Mouse (Mus musculus): ENCODE measurements around the gene Nrxn1. TPM values are rescaled to one million over a fixed set of nuclear protein-coding genes. Genes with fewer than 3 reads are reported as not detected.

Gene Nrxn1
- polyA plus RNA-seq, 1 experiment from 2014 or later = 12.2 TPM

DNA sequence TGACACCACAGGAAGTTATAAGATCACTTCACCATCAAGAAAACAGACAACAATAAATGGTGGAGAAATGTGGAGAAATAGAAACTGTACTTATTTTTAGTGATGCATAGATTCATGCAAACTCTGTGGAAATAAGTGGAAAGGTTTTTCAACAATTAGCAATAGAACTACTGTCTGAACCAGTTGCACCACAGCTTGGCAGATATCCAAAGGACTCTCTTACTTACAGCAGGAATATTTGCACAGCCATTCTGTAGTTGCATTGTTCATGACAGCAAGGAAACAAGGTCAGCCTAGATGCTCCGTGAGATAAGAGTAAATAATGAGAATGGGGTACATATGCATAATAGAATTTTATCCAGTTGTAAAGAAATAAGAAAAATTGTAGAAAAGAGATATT lies 965.3 kb downstream of the Nrxn1 start:
- no peak overlapping the region for H3K9ac ChIP-seq (ENCODE audit: low read depth, low read length)

DNA sequence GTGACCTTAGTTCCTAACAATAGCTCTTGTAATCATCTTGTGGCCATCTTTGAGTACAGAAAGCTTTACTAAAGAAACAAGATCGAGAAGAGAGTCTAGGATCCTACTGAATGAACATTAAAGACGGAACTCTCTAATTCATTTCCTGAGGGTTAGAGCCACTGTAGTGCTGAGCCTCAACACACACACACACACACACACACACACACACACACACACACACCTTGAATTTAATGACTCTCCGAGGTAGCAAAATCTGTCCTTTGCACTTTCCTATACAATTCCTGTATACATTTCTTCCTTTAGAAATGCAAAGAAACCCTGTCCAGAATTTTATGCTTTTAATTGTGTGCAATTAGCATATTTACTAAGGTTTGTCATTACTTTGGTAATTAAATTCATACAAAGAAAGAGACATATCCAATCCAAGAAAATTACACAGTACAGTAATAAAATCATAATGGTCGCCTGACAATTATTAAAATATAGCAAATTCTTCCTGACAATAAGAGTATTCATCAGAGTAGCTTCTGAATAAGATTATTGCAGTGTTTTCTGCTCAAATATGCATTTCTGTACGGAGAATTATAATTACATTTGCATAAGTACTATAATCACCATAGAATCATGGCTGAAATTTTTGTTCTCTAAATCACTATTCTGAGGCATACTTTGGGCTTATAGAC lies 969.9 kb downstream of the Nrxn1 start:
- no peaks in the 10 kb centered on the region for H3K27me3 ChIP-seq (replicated peaks; ENCODE audit: control insufficient read depth, insufficient read depth, low read length)
- no peaks in the 10 kb centered on the region for H3K4me1 ChIP-seq (ENCODE audit: control insufficient read depth, insufficient read depth, low read length)
- no peak overlapping the region for H3K4me2 ChIP-seq (ENCODE audit: low read depth, low read length)
- H3K9me3 ChIP-seq (ENCODE audit: control insufficient read depth, low read length) = no peaks in the 10 kb centered on the region
- no peak overlapping the region for H3K9ac ChIP-seq (ENCODE audit: low read depth, low read length)
- no peaks in the 10 kb centered on the region for H3K36me3 ChIP-seq (ENCODE audit: control insufficient read depth, insufficient read depth, low read length)
- H3K4me3 ChIP-seq (ENCODE audit: low read depth, low read length) = no peak overlapping the region
- DNase-seq (ENCODE audit: low spot score) (no peak), ATAC-seq (ENCODE audit: low read depth) (no peak)
- no peak overlapping the region for H3K27ac ChIP-seq (replicated peaks; ENCODE audit: low read depth, low read length)
- 78% methylated on average over 5 of the region's 5 CpGs for WGBS

More for the DNA sequence above, 965.3 kb downstream of the Nrxn1 start:
- no peak overlapping the region for H3K4me2 ChIP-seq (ENCODE audit: low read depth, low read length)
- H3K4me3 ChIP-seq (ENCODE audit: low read depth, low read length) = no peak overlapping the region
- no peak overlapping the region for H3K27ac ChIP-seq (replicated peaks; ENCODE audit: low read depth, low read length)
- DNase-seq (ENCODE audit: low spot score) = peak; percentile 48
- H3K36me3 ChIP-seq (ENCODE audit: control insufficient read depth, insufficient read depth, low read length) = no peaks in the 10 kb centered on the region
- H3K4me1 ChIP-seq (ENCODE audit: control insufficient read depth, insufficient read depth, low read length) = no peaks in the 10 kb centered on the region
- no peaks in the 10 kb centered on the region for H3K9me3 ChIP-seq (ENCODE audit: control insufficient read depth, low read length)
- 62% methylated on average over 1 of the region's 1 CpGs for WGBS
- no peaks in the 10 kb centered on the region for H3K27me3 ChIP-seq (replicated peaks; ENCODE audit: control insufficient read depth, insufficient read depth, low read length)
- ATAC-seq (ENCODE audit: low read depth) = no peak

DNA sequence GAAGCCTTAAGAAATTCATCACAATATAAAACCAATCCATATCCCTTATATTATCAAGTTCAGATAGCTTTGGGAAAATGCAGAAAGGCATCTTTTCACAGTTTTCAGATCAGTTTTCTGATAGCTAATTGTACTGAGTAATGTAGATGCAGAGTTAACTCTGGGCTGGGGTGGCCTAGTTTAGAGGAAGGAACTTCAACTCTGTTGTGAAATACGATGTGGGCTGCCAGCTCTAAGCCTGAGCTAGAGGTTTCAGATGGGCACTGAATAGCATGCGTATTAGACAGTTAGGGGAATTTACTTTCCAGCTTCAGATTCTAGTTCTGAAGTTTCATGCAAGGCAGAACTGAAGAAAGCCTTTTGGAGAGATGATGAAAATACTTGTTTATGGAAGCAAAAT lies 976.6 kb downstream of the Nrxn1 start:
- Histone ChIP-seq H3K9ac (ENCODE audit: low read depth, low read length) (no peak overlapping the region), H3K4me2 (ENCODE audit: low read depth, low read length) (no peak overlapping the region), H3K36me3 (ENCODE audit: control insufficient read depth, insufficient read depth, low read length) (no peaks in the 10 kb centered on the region), H3K9me3 (ENCODE audit: control insufficient read depth, low read length) (no peaks in the 10 kb centered on the region), H3K27me3 (replicated peaks; ENCODE audit: control insufficient read depth, insufficient read depth, low read length) (no peaks in the 10 kb centered on the region), H3K4me3 (ENCODE audit: low read depth, low read length) (no peak overlapping the region), H3K27ac (replicated peaks; ENCODE audit: low read depth, low read length) (no peak overlapping the region), H3K4me1 (ENCODE audit: control insufficient read depth, insufficient read depth, low read length) (no peaks in the 10 kb centered on the region)
- ATAC-seq (ENCODE audit: low read depth) (no peak), DNase-seq (ENCODE audit: low spot score) (no peak)
- 80% methylated on average over 2 of the region's 2 CpGs for WGBS

GRCm38 (mm10) chr17:90094999-90095398 lies 997.9 kb downstream of the Nrxn1 start:
- Histone ChIP-seq H3K9me3 (ENCODE audit: control insufficient read depth, low read length) (no peaks in the 10 kb centered on the region), H3K4me2 (ENCODE audit: low read depth, low read length) (no peak overlapping the region), H3K27ac (replicated peaks; ENCODE audit: low read depth, low read length) (no peak overlapping the region), H3K36me3 (ENCODE audit: control insufficient read depth, insufficient read depth, low read length) (no peaks in the 10 kb centered on the region), H3K27me3 (replicated peaks; ENCODE audit: control insufficient read depth, insufficient read depth, low read length) (no peaks in the 10 kb centered on the region), H3K9ac (ENCODE audit: low read depth, low read length) (no peak overlapping the region), H3K4me3 (ENCODE audit: low read depth, low read length) (no peak overlapping the region), H3K4me1 (ENCODE audit: control insufficient read depth, insufficient read depth, low read length) (no peaks in the 10 kb centered on the region)
- ATAC-seq (ENCODE audit: low read depth) = no peak
- 74% methylated on average over 3 of the region's 3 CpGs for WGBS
- DNase-seq (ENCODE audit: low spot score) = no peak

GRCm38 (mm10) chr17:90088314-90088650 lies 1004.6 kb downstream of the Nrxn1 start:
- peak; percentile 89 for DNase-seq (ENCODE audit: low spot score)
- Histone ChIP-seq H3K36me3 (ENCODE audit: control insufficient read depth, insufficient read depth, low read length) (no peaks in the 10 kb centered on the region), H3K27ac (replicated peaks; ENCODE audit: low read depth, low read length) (no peak overlapping the region; the same call in 1 of the 2 replicates), H3K27me3 (replicated peaks; ENCODE audit: control insufficient read depth, insufficient read depth, low read length) (no peaks in the 10 kb centered on the region), H3K4me1 (ENCODE audit: control insufficient read depth, insufficient read depth, low read length) (peaks cover 3% of the 10 kb centered on the region; the same call in 1 of the 2 replicates), H3K4me3 (ENCODE audit: low read depth, low read length) (peak overlapping the region; percentile 38), H3K4me2 (ENCODE audit: low read depth, low read length) (peak overlapping the region; percentile 60), H3K9ac (ENCODE audit: low read depth, low read length) (peak overlapping the region; percentile 53), H3K9me3 (ENCODE audit: control insufficient read depth, low read length) (no peaks in the 10 kb centered on the region)
- ATAC-seq (ENCODE audit: low read depth) = peak; percentile 99
- WGBS = 9% methylated on average over 12 of the region's 12 CpGs

GRCm38 (mm10) chr17:90087616-90088313 lies 1005.1 kb downstream of the Nrxn1 start:
- Histone ChIP-seq H3K9ac (ENCODE audit: low read depth, low read length) (peak overlapping the region; percentile 53; the same call in 1 of the 2 replicates), H3K4me3 (ENCODE audit: low read depth, low read length) (peak overlapping the region; percentile 38), H3K4me2 (ENCODE audit: low read depth, low read length) (peak overlapping the region; percentile 60), H3K9me3 (ENCODE audit: control insufficient read depth, low read length) (no peaks in the 10 kb centered on the region), H3K27me3 (replicated peaks; ENCODE audit: control insufficient read depth, insufficient read depth, low read length) (no peaks in the 10 kb centered on the region), H3K27ac (replicated peaks; ENCODE audit: low read depth, low read length) (no peak overlapping the region), H3K4me1 (ENCODE audit: control insufficient read depth, insufficient read depth, low read length) (peaks cover 3% of the 10 kb centered on the region; the same call in 1 of the 2 replicates), H3K36me3 (ENCODE audit: control insufficient read depth, insufficient read depth, low read length) (no peaks in the 10 kb centered on the region)
- ATAC-seq (ENCODE audit: low read depth) = no peak
- WGBS = 58% methylated on average over 11 of the region's 11 CpGs
- DNase-seq (ENCODE audit: low spot score) = no peak

GRCm38 (mm10) chr17:90086826-90087225 lies 1006.0 kb downstream of the Nrxn1 start:
- DNase-seq (ENCODE audit: low spot score) = peak; percentile 59
- H3K36me3 ChIP-seq (ENCODE audit: control insufficient read depth, insufficient read depth, low read length) = no peaks in the 10 kb centered on the region
- H3K4me2 ChIP-seq (ENCODE audit: low read depth, low read length) = no peak overlapping the region
- WGBS = 5% methylated on average over 1 of the region's 1 CpGs
- H3K27me3 ChIP-seq (replicated peaks; ENCODE audit: control insufficient read depth, insufficient read depth, low read length) = no peaks in the 10 kb centered on the region
- H3K27ac ChIP-seq (replicated peaks; ENCODE audit: low read depth, low read length) = no peak overlapping the region; the same call in 1 of the 2 replicates
- ATAC-seq (ENCODE audit: low read depth) = peak; percentile 58
- no peaks in the 10 kb centered on the region for H3K9me3 ChIP-seq (ENCODE audit: control insufficient read depth, low read length)
- H3K4me1 ChIP-seq (ENCODE audit: control insufficient read depth, insufficient read depth, low read length) = peaks cover 3% of the 10 kb centered on the region; the same call in 1 of the 2 replicates
- H3K9ac ChIP-seq (ENCODE audit: low read depth, low read length) = no peak overlapping the region
- no peak overlapping the region for H3K4me3 ChIP-seq (ENCODE audit: low read depth, low read length)

GRCm38 (mm10) chr17:90079003-90079402 lies 1013.9 kb downstream of the Nrxn1 start:
- H3K4me1 ChIP-seq (ENCODE audit: control insufficient read depth, insufficient read depth, low read length) = no peaks in the 10 kb centered on the region
- no peak overlapping the region for H3K4me2 ChIP-seq (ENCODE audit: low read depth, low read length)
- ATAC-seq (ENCODE audit: low read depth) (no peak), DNase-seq (ENCODE audit: low spot score) (peak; percentile 11)
- no peak overlapping the region for H3K4me3 ChIP-seq (ENCODE audit: low read depth, low read length)
- H3K9me3 ChIP-seq (ENCODE audit: control insufficient read depth, low read length) = no peaks in the 10 kb centered on the region
- H3K27ac ChIP-seq (replicated peaks; ENCODE audit: low read depth, low read length) = no peak overlapping the region
- WGBS = 66% methylated on average over 6 of the region's 6 CpGs
- no peaks in the 10 kb centered on the region for H3K36me3 ChIP-seq (ENCODE audit: control insufficient read depth, insufficient read depth, low read length)
- no peaks in the 10 kb centered on the region for H3K27me3 ChIP-seq (replicated peaks; ENCODE audit: control insufficient read depth, insufficient read depth, low read length)
- no peak overlapping the region for H3K9ac ChIP-seq (ENCODE audit: low read depth, low read length)

Measured in embryonic facial prominence, embryonic 14.5 days (tissue).